Mouse (Mus musculus) frontal cortex, adult (tissue): ENCODE results near the gene Gdi1.
"Not testable (repeated sequence)": the region's sequence is repeated elsewhere in the genome, so short reads cannot be mapped to it uniquely, and the experiment has no call there.

Source experiments
- ATAC-seq: cut with Nextera tagmentation; 2 replicates; pipeline ENCODE4 v1.9.2; 2017; ENCODE audit warnings: mild to moderate bottlenecking, moderate library complexity, mixed read lengths; ENCODE audit not compliant: low TSS enrichment

Gene Gdi1

GRCm38 (mm10) chrX:74329215-74329671 lies 24.4 kb downstream of the Gdi1 start:
- ATAC-seq = peak; percentile 35; the same call in 1 of the 2 replicates

- no peak for ATAC-seq
Observed at GRCm38 (mm10) chrX:74330166-74330930, 25.6 kb downstream of the Gdi1 start.

- peak; percentile 56 for ATAC-seq
Observed at GRCm38 (mm10) chrX:74352645-74353466, 48.1 kb downstream of the Gdi1 start.

GRCm38 (mm10) chrX:74353467-74353770 lies 48.6 kb downstream of the Gdi1 start, which contains the start of gene Lage3:
Lage3 (minus strand) TSS chrX:74353618.
- peak; percentile 99 for ATAC-seq

GRCm38 (mm10) chrX:74357069-74357468 lies 52.3 kb downstream of the Gdi1 start:
- ATAC-seq = not testable (repeated sequence)

- no peak for ATAC-seq
Observed at GRCm38 (mm10) chrX:74359171-74359570, 54.4 kb downstream of the Gdi1 start.
